Mouse (Mus musculus) skeletal muscle tissue, adult 2 months (tissue): ENCODE measurements around the gene Fyb2.

Source experiments
- DNase-seq: peaks from one replicate; pipeline ENCODE4 v3.0.0-alpha.2; 2012; ENCODE audit warnings: low read depth, low spot score

Gene Fyb2

GRCm38 (mm10) chr4:105007360-105008018, 94.2 kb downstream of the Fyb2 start:
- no peak for DNase-seq

GRCm38 (mm10) chr4:105013718-105014117, 100.5 kb downstream of the Fyb2 start:
- no peak for DNase-seq

- no peak for DNase-seq
Measured at GRCm38 (mm10) chr4:105015496-105015895, 102.2 kb downstream of the Fyb2 start.

GRCm38 (mm10) chr4:105016006-105016613, 102.9 kb downstream of the Fyb2 start:
- no peak for DNase-seq

GRCm38 (mm10) chr4:105027278-105027677, 114.0 kb downstream of the Fyb2 start:
- no peak for DNase-seq

GRCm38 (mm10) chr4:105031104-105031503, 117.8 kb downstream of the Fyb2 start:
- DNase-seq: no peak

- no peak for DNase-seq
Measured at GRCm38 (mm10) chr4:105033153-105033552, 119.9 kb downstream of the Fyb2 start.

- DNase-seq: no peak
Measured at GRCm38 (mm10) chr4:105034259-105034658, 121.0 kb downstream of the Fyb2 start.

GRCm38 (mm10) chr4:105050041-105050440, 136.8 kb downstream of the Fyb2 start:
- DNase-seq: no peak

- no peak for DNase-seq
Measured at GRCm38 (mm10) chr4:105051291-105051690, 138.0 kb downstream of the Fyb2 start.
